Mouse (Mus musculus): Measurements from ENCODE around the gene Slc17a1. TPM values are rescaled to one million over a fixed set of nuclear protein-coding genes. Genes with fewer than 3 reads are reported as not detected.

Slc17a1 gene
- polyA plus RNA-seq, 1 experiment from 2014 or later = not detected

- Histone ChIP-seq H3K9me3 (no peaks in the 10 kb centered on the region), H3K27ac (no peak overlapping the region), H3K27me3 (no peaks in the 10 kb centered on the region), H3K4me3 (no peak overlapping the region), H3K36me3 (no peaks in the 10 kb centered on the region), H3K9ac (no peak overlapping the region), H3K4me2 (no peak overlapping the region), H3K4me1 (replicated peaks) (no peaks in the 10 kb centered on the region)
- ATAC-seq (ENCODE audit: low FRiP score) = no peak
- 87% methylated on average over 9 of the region's 9 CpGs for WGBS
Observed at GRCm38 (mm10) chr13:23866086-23866710, 1.4 kb upstream of the Slc17a1 start.

GRCm38 (mm10) chr13:23867000-23867399, 550 bp upstream of the Slc17a1 start:
- Histone ChIP-seq H3K4me3 (no peak overlapping the region), H3K9ac (no peak overlapping the region), H3K27ac (no peak overlapping the region), H3K9me3 (no peaks in the 10 kb centered on the region), H3K4me1 (replicated peaks) (no peaks in the 10 kb centered on the region), H3K4me2 (no peak overlapping the region), H3K36me3 (no peaks in the 10 kb centered on the region), H3K27me3 (no peaks in the 10 kb centered on the region)
- 90% methylated on average over 6 of the region's 6 CpGs for WGBS
- no peak for ATAC-seq (ENCODE audit: low FRiP score)

- Histone ChIP-seq H3K27me3 (no peaks in the 10 kb centered on the region), H3K4me3 (no peak overlapping the region), H3K4me2 (no peak overlapping the region), H3K27ac (no peak overlapping the region), H3K4me1 (replicated peaks) (no peaks in the 10 kb centered on the region), H3K36me3 (no peaks in the 10 kb centered on the region), H3K9ac (no peak overlapping the region), H3K9me3 (no peaks in the 10 kb centered on the region)
- no peak for ATAC-seq (ENCODE audit: low FRiP score)
- WGBS = 90% methylated on average over 8 of the region's 8 CpGs
Observed at GRCm38 (mm10) chr13:23868790-23869533, 1.4 kb downstream of the Slc17a1 start.

- Histone ChIP-seq H3K27ac (no peak overlapping the region), H3K9me3 (no peaks in the 10 kb centered on the region), H3K9ac (no peak overlapping the region), H3K27me3 (no peaks in the 10 kb centered on the region), H3K4me3 (no peak overlapping the region), H3K36me3 (no peaks in the 10 kb centered on the region), H3K4me2 (no peak overlapping the region), H3K4me1 (replicated peaks) (no peaks in the 10 kb centered on the region)
- 78% methylated on average over 3 of the region's 3 CpGs for WGBS
- no peak for ATAC-seq (ENCODE audit: low FRiP score)
Observed at GRCm38 (mm10) chr13:23869996-23870395, 2.4 kb downstream of the Slc17a1 start.

GRCm38 (mm10) chr13:23873141-23873540, 5.6 kb downstream of the Slc17a1 start:
- no peak overlapping the region for H3K4me2 ChIP-seq
- no peak overlapping the region for H3K4me3 ChIP-seq
- no peaks in the 10 kb centered on the region for H3K9me3 ChIP-seq
- no peaks in the 10 kb centered on the region for H3K27me3 ChIP-seq
- WGBS = 87% methylated on average over 5 of the region's 5 CpGs
- H3K36me3 ChIP-seq = no peaks in the 10 kb centered on the region
- H3K4me1 ChIP-seq (replicated peaks) = no peaks in the 10 kb centered on the region
- ATAC-seq (ENCODE audit: low FRiP score) = no peak
- no peak overlapping the region for H3K27ac ChIP-seq
- H3K9ac ChIP-seq = no peak overlapping the region

- H3K9ac ChIP-seq = no peak overlapping the region
- WGBS = 79% methylated on average over 3 of the region's 3 CpGs
- H3K4me3 ChIP-seq = no peak overlapping the region
- H3K27me3 ChIP-seq = no peaks in the 10 kb centered on the region
- no peak for ATAC-seq (ENCODE audit: low FRiP score)
- no peak overlapping the region for H3K27ac ChIP-seq
- H3K9me3 ChIP-seq = no peaks in the 10 kb centered on the region
- no peak overlapping the region for H3K4me2 ChIP-seq
- no peaks in the 10 kb centered on the region for H3K4me1 ChIP-seq (replicated peaks)
- no peaks in the 10 kb centered on the region for H3K36me3 ChIP-seq
Observed at GRCm38 (mm10) chr13:23879106-23879505, 11.6 kb downstream of the Slc17a1 start.

- Histone ChIP-seq H3K4me1 (replicated peaks) (no peaks in the 10 kb centered on the region), H3K36me3 (no peaks in the 10 kb centered on the region)
- WGBS = 92% methylated on average over 5 of the region's 5 CpGs
Observed at GRCm38 (mm10) chr13:23879636-23880035, 12.1 kb downstream of the Slc17a1 start.

GRCm38 (mm10) chr13:23885540-23885939, 18.0 kb downstream of the Slc17a1 start:
- Histone ChIP-seq H3K4me2 (no peak overlapping the region), H3K9me3 (no peaks in the 10 kb centered on the region), H3K4me1 (replicated peaks) (no peaks in the 10 kb centered on the region), H3K9ac (no peak overlapping the region), H3K4me3 (no peak overlapping the region), H3K36me3 (no peaks in the 10 kb centered on the region), H3K27ac (no peak overlapping the region), H3K27me3 (no peaks in the 10 kb centered on the region)
- WGBS = 37% methylated on average over 2 of the region's 2 CpGs
- no peak for ATAC-seq (ENCODE audit: low FRiP score)

More at GRCm38 (mm10) chr13:23879636-23880035, 12.1 kb downstream of the Slc17a1 start:
- H3K9me3 ChIP-seq = no peaks in the 10 kb centered on the region
- H3K27ac ChIP-seq = no peak overlapping the region
- H3K4me2 ChIP-seq = no peak overlapping the region
- no peaks in the 10 kb centered on the region for H3K27me3 ChIP-seq
- H3K4me3 ChIP-seq = no peak overlapping the region
- no peak overlapping the region for H3K9ac ChIP-seq
- ATAC-seq (ENCODE audit: low FRiP score) = no peak

GRCm38 (mm10) chr13:23887026-23887725, 19.6 kb downstream of the Slc17a1 start:
- no peak overlapping the region for H3K9ac ChIP-seq
- H3K4me3 ChIP-seq = no peak overlapping the region
- H3K27me3 ChIP-seq = no peaks in the 10 kb centered on the region
- H3K4me1 ChIP-seq (replicated peaks) = no peaks in the 10 kb centered on the region
- 85% methylated on average over 3 of the region's 3 CpGs for WGBS
- no peak for ATAC-seq (ENCODE audit: low FRiP score)
- H3K27ac ChIP-seq = no peak overlapping the region
- H3K4me2 ChIP-seq = no peak overlapping the region
- H3K9me3 ChIP-seq = no peaks in the 10 kb centered on the region
- no peaks in the 10 kb centered on the region for H3K36me3 ChIP-seq

- Histone ChIP-seq H3K36me3 (no peaks in the 10 kb centered on the region), H3K4me1 (replicated peaks) (peaks cover 6% of the 10 kb centered on the region; the same call in 1 of the 2 replicates), H3K9ac (no peak overlapping the region), H3K9me3 (no peaks in the 10 kb centered on the region), H3K4me2 (no peak overlapping the region), H3K27me3 (no peaks in the 10 kb centered on the region), H3K4me3 (no peak overlapping the region), H3K27ac (no peak overlapping the region)
- WGBS = 73% methylated on average over 6 of the region's 6 CpGs
- ATAC-seq (ENCODE audit: low FRiP score) = no peak
Observed at GRCm38 (mm10) chr13:23889011-23889605, 21.6 kb downstream of the Slc17a1 start.

- Histone ChIP-seq H3K27me3 (no peaks in the 10 kb centered on the region), H3K4me1 (replicated peaks) (peaks cover 6% of the 10 kb centered on the region; the same call in 1 of the 2 replicates), H3K9ac (no peak overlapping the region), H3K4me2 (no peak overlapping the region), H3K36me3 (no peaks in the 10 kb centered on the region), H3K4me3 (no peak overlapping the region), H3K9me3 (no peaks in the 10 kb centered on the region), H3K27ac (no peak overlapping the region)
- 17% methylated on average over 9 of the region's 9 CpGs for WGBS
- ATAC-seq (ENCODE audit: low FRiP score) = no peak
Observed at GRCm38 (mm10) chr13:23892592-23893268, 25.2 kb downstream of the Slc17a1 start.

- Histone ChIP-seq H3K4me3 (no peak overlapping the region), H3K36me3 (no peaks in the 10 kb centered on the region), H3K27ac (no peak overlapping the region), H3K4me2 (no peak overlapping the region), H3K27me3 (no peaks in the 10 kb centered on the region), H3K4me1 (replicated peaks) (peaks cover 6% of the 10 kb centered on the region; the same call in 1 of the 2 replicates), H3K9me3 (no peaks in the 10 kb centered on the region), H3K9ac (no peak overlapping the region)
- WGBS = 8% methylated on average over 4 of the region's 4 CpGs
- ATAC-seq (ENCODE audit: low FRiP score) = peak; percentile 57; the same call in 1 of the 2 replicates
Observed at GRCm38 (mm10) chr13:23893269-23893593, 25.7 kb downstream of the Slc17a1 start.

All from hindbrain, embryonic 13.5 days (tissue).